Mouse (Mus musculus) neural tube, embryonic 14.5 days (tissue): ENCODE results near the gene Tatdn3. TPM values are rescaled to one million over a fixed set of nuclear protein-coding genes. Genes with fewer than 3 reads are reported as not detected.

Experiments
- ATAC-seq: fragments of 200-750 bp; cut with Nextera tagmentation; 2 replicates; pipeline ENCODE4 v1.8.0; 2017; ENCODE audit warnings: low read depth, mild to moderate bottlenecking, moderate TSS enrichment, moderate library complexity
- H3K27ac ChIP-seq: fragments of 300-500 bp; sonication (generic); 2 replicates; pipeline ENCODE4 v1.5.1; 2014; ENCODE audit warnings: low read depth, mild to moderate bottlenecking, control low read depth, low read length, moderate library complexity, mixed read lengths
- H3K27me3 ChIP-seq: fragments of 300-500 bp; sonication (generic); 2 replicates; pipeline ENCODE4 v1.6.1; 2014; ENCODE audit warnings: low read length; ENCODE audit not compliant: control insufficient read depth, insufficient read depth
- H3K36me3 ChIP-seq: fragments of 300-500 bp; sonication (generic); 2 replicates; pipeline ENCODE4 v1.6.1; 2014; ENCODE audit warnings: low read length, mixed read lengths; ENCODE audit not compliant: control insufficient read depth, insufficient read depth
- H3K4me1 ChIP-seq: fragments of 300-500 bp; sonication (generic); 2 replicates; pipeline ENCODE4 v1.6.1; 2014; ENCODE audit warnings: low read length; ENCODE audit not compliant: control insufficient read depth, insufficient read depth
- H3K4me2 ChIP-seq: fragments of 300-500 bp; sonication (generic); 2 replicates; pipeline ENCODE4 v1.6.1; 2014; ENCODE audit warnings: mild to moderate bottlenecking, low read depth, low read length, control low read depth
- H3K4me3 ChIP-seq: fragments of 300-500 bp; sonication (generic); 2 replicates; pipeline ENCODE4 v1.5.1; 2014; ENCODE audit warnings: low read depth, low read length, control low read depth, mixed read lengths
- H3K9ac ChIP-seq: fragments of 300-500 bp; sonication (generic); replicated peaks from 2 replicates; pipeline ENCODE4 v1.6.1; 2014; ENCODE audit warnings: low read depth, mild to moderate bottlenecking, control low read depth, low read length, mixed read lengths
- H3K9me3 ChIP-seq: fragments of 300-500 bp; sonication (generic); 2 replicates; pipeline ENCODE4 v1.6.1; 2016; ENCODE audit warnings: low read length; ENCODE audit not compliant: control insufficient read depth
- WGBS: fragments of 180-500 bp; shearing (Covaris S2); extraction: QIAGEN DNeasy Blood & Tissue Kit; methylation state at CpG from one replicate; pipeline ENCODE4 v1.1.7; 2014; 5-methylcytosine and 5-hydroxymethylcytosine counted together
- polyA plus RNA-seq: library from polyadenylated mRNA; unstranded; fragments of >200 nt; fragmentation: Nextera tagmentation; extraction: Ambion mirVana; gene quantifications from 2 replicates; pipeline ENCODE4 v1.2.1, GENCODE M21; 2014

The Tatdn3 gene
- polyA plus RNA-seq = 18.3 and 19.9 TPM in 2 replicates

GRCm38 (mm10) chr1:191062781-191063485 is at the start of gene Tatdn3, which contains the start of gene Nsl1:
TSS of gene Tatdn3 (minus strand) at chr1:191062932.
TSS of gene Nsl1 (plus strand) at chr1:191063012.
- Histone ChIP-seq H3K4me2 (peak within 1 kb of the TSS; percentile 85), H3K27ac (peak within 1 kb of the TSS; percentile 55; the same call in 1 of the 2 replicates), H3K4me3 (peak within 1 kb of the TSS; percentile 61), H3K4me1 (0 out of 2 replicates have a peak, but pooled peaks cover 9% of the 10 kb centered on the region), H3K9me3 (no peaks in the 10 kb centered on the region), H3K9ac (peak within 1 kb of the TSS; percentile 74), H3K27me3 (no peaks in the 10 kb centered on the region), H3K36me3 (no peaks in the 10 kb centered on the region)
- ATAC-seq = peak; percentile 92
- WGBS = under 1% methylated on average over 55 of the region's 56 CpGs

GRCm38 (mm10) chr1:191111146-191111545 is 48.4 kb upstream of the Tatdn3 start:
- H3K36me3 ChIP-seq = no peaks in the 10 kb centered on the region
- no peak overlapping the region for H3K4me2 ChIP-seq
- no peak for ATAC-seq
- no peaks in the 10 kb centered on the region for H3K9me3 ChIP-seq
- H3K27me3 ChIP-seq = no peaks in the 10 kb centered on the region
- WGBS = 63% methylated on average over 8 of the region's 8 CpGs
- no peak overlapping the region for H3K9ac ChIP-seq
- no peak overlapping the region for H3K27ac ChIP-seq
- no peak overlapping the region for H3K4me3 ChIP-seq
- no peaks in the 10 kb centered on the region for H3K4me1 ChIP-seq

GRCm38 (mm10) chr1:191109907-191110306 is 47.2 kb upstream of the Tatdn3 start:
- no peak for ATAC-seq
- H3K27me3 ChIP-seq = no peaks in the 10 kb centered on the region
- no peak overlapping the region for H3K4me2 ChIP-seq
- H3K36me3 ChIP-seq = no peaks in the 10 kb centered on the region
- no peak overlapping the region for H3K27ac ChIP-seq
- H3K9me3 ChIP-seq = no peaks in the 10 kb centered on the region
- H3K9ac ChIP-seq = no peak overlapping the region
- no peaks in the 10 kb centered on the region for H3K4me1 ChIP-seq
- 90% methylated on average over 9 of the region's 9 CpGs for WGBS
- no peak overlapping the region for H3K4me3 ChIP-seq

GRCm38 (mm10) chr1:191107306-191107705 is 44.6 kb upstream of the Tatdn3 start:
- Histone ChIP-seq H3K9ac (no peak overlapping the region), H3K9me3 (no peaks in the 10 kb centered on the region), H3K27ac (no peak overlapping the region), H3K36me3 (no peaks in the 10 kb centered on the region), H3K4me1 (no peaks in the 10 kb centered on the region), H3K4me2 (no peak overlapping the region), H3K27me3 (no peaks in the 10 kb centered on the region), H3K4me3 (no peak overlapping the region)
- ATAC-seq = no peak
- 79% methylated on average over 10 of the region's 10 CpGs for WGBS

- H3K4me2 ChIP-seq = no peak overlapping the region
- H3K27ac ChIP-seq = no peak overlapping the region
- H3K36me3 ChIP-seq = no peaks in the 10 kb centered on the region
- H3K4me3 ChIP-seq = no peak overlapping the region
- no peak for ATAC-seq
- no peaks in the 10 kb centered on the region for H3K4me1 ChIP-seq
- 90% methylated on average over 9 of the region's 9 CpGs for WGBS
- no peak overlapping the region for H3K9ac ChIP-seq
- no peaks in the 10 kb centered on the region; the same call in 1 of the 2 replicates for H3K9me3 ChIP-seq
- H3K27me3 ChIP-seq = no peaks in the 10 kb centered on the region
Measured at GRCm38 (mm10) chr1:191105246-191105645, 42.5 kb upstream of the Tatdn3 start.

GRCm38 (mm10) chr1:191102730-191103370 is 40.1 kb upstream of the Tatdn3 start:
- 82% methylated on average over 15 of the region's 15 CpGs for WGBS
- ATAC-seq = no peak

GRCm38 (mm10) chr1:191099772-191100291 is 37.1 kb upstream of the Tatdn3 start:
- Histone ChIP-seq H3K9me3 (no peaks in the 10 kb centered on the region; the same call in 1 of the 2 replicates), H3K27ac (no peak overlapping the region), H3K4me2 (no peak overlapping the region), H3K9ac (no peak overlapping the region), H3K36me3 (no peaks in the 10 kb centered on the region), H3K4me3 (no peak overlapping the region), H3K4me1 (no peaks in the 10 kb centered on the region), H3K27me3 (no peaks in the 10 kb centered on the region)
- WGBS = 81% methylated on average over 5 of the region's 5 CpGs
- ATAC-seq = no peak

More at GRCm38 (mm10) chr1:191102730-191103370, 40.1 kb upstream of the Tatdn3 start:
- H3K36me3 ChIP-seq = no peaks in the 10 kb centered on the region
- no peak overlapping the region for H3K9ac ChIP-seq
- no peak overlapping the region for H3K4me3 ChIP-seq
- no peak overlapping the region for H3K27ac ChIP-seq
- H3K4me1 ChIP-seq = no peaks in the 10 kb centered on the region
- H3K27me3 ChIP-seq = no peaks in the 10 kb centered on the region
- H3K4me2 ChIP-seq = no peak overlapping the region
- no peaks in the 10 kb centered on the region; the same call in 1 of the 2 replicates for H3K9me3 ChIP-seq

- no peak overlapping the region for H3K4me2 ChIP-seq
- 44% methylated on average over 5 of the region's 5 CpGs for WGBS
- no peak for ATAC-seq
Measured at GRCm38 (mm10) chr1:191099114-191099513, 36.4 kb upstream of the Tatdn3 start.

More at GRCm38 (mm10) chr1:191099114-191099513, 36.4 kb upstream of the Tatdn3 start:
- no peaks in the 10 kb centered on the region; the same call in 1 of the 2 replicates for H3K9me3 ChIP-seq
- no peaks in the 10 kb centered on the region for H3K4me1 ChIP-seq
- H3K27ac ChIP-seq = no peak overlapping the region
- H3K36me3 ChIP-seq = no peaks in the 10 kb centered on the region
- H3K4me3 ChIP-seq = no peak overlapping the region
- no peaks in the 10 kb centered on the region for H3K27me3 ChIP-seq
- H3K9ac ChIP-seq = no peak overlapping the region
